Comparison of ENCODE assay signal across 28 mouse cellular contexts in genomic region chr11:84205776-84206175, GRCm38 (mm10). TPM values are rescaled to one million over a fixed set of nuclear protein-coding genes. Genes with fewer than 3 reads are reported as not detected.
"Had no signal": no experiment of that assay in that cellular context is flagged by ENCODE, and none has a peak within 500 bp of the region (broad histone marks: within the 10 kb centered on the region; RNA-seq: fewer than 3 reads in every experiment).

No protein-coding gene starts in this region.

- H3K4me3 ChIP-seq: limb, embryonic 10.5 days; limb, embryonic 13.5 days; liver, embryonic 12.5 days; liver, embryonic 15.5 days; lung, embryonic 15.5 days; megakaryocyte, embryonic 14.5 days; midbrain, embryonic 10.5 days; midbrain, embryonic 13.5 days had no signal

- ATAC-seq: inflammation-experienced regulatory T-cells, adult 6 months; intestine, embryonic 16.5 days; liver, embryonic 12.5 days; midbrain, embryonic 13.5 days; midbrain, embryonic 16.5 days had no signal

- H3K9ac ChIP-seq: limb, embryonic 13.5 days; liver, embryonic 12.5 days; liver, embryonic 15.5 days; lung, embryonic 15.5 days; midbrain, embryonic 13.5 days had no signal

- H3K36me3 ChIP-seq: lung, embryonic 15.5 days; midbrain, embryonic 13.5 days had no signal

- H3K27ac ChIP-seq: limb, embryonic 10.5 days; limb, embryonic 13.5 days; liver, embryonic 12.5 days; liver, embryonic 15.5 days; lung, embryonic 15.5 days; midbrain, embryonic 10.5 days; midbrain, embryonic 13.5 days had no signal

- H3K4me2 ChIP-seq: limb, embryonic 13.5 days; liver, embryonic 12.5 days; liver, embryonic 15.5 days; lung, embryonic 15.5 days; midbrain, embryonic 13.5 days had no signal

- H3K27me3 ChIP-seq: limb, embryonic 13.5 days; liver, embryonic 12.5 days; liver, embryonic 15.5 days; lung, embryonic 15.5 days; megakaryocyte, embryonic 14.5 days; midbrain, embryonic 13.5 days had no signal

- DNase-seq: kidney, adult 18-20 months; kidney, adult 9 months; kidney, postnatal 14 days; kidney, postnatal 4 days; liver; lung, adult 18-20 months; lung, postnatal 10 days; lung, postnatal 36 days; right cerebral cortex, postnatal 14 days; spleen, adult 18-20 months had no signal

- H3K4me1 ChIP-seq: limb, embryonic 10.5 days; limb, embryonic 13.5 days; liver, embryonic 12.5 days; liver, embryonic 15.5 days; lung, embryonic 15.5 days; midbrain, embryonic 13.5 days had no signal

- H3K9me3 ChIP-seq: limb, embryonic 10.5 days; limb, embryonic 13.5 days; liver, embryonic 12.5 days; liver, embryonic 15.5 days; lung, embryonic 15.5 days; megakaryocyte, embryonic 14.5 days; midbrain, embryonic 10.5 days; midbrain, embryonic 13.5 days had no signal

RNA-seq across cellular contexts. Expression of gene Gm11437, which starts 38.5 kb away (rescaled TPM):
- total RNA-seq: layer of hippocampus, adult 18-20 months; layer of hippocampus, postnatal 14 days; left cerebral cortex, adult 8-10 months; left cerebral cortex, postnatal 25 days had no signal
- polyA plus RNA-seq: inflammation-experienced regulatory T-cells, adult 6 months; kidney, embryonic 16.5 days; limb, embryonic 10.5 days; limb, embryonic 13.5 days; liver, embryonic 12.5 days; liver, embryonic 15.5 days; midbrain, embryonic 10.5 days; neural tube, embryonic 11.5 days; urinary bladder, adult 2 months had no signal
